Comparison of ENCODE assay signal across 8 mouse cellular contexts in the genomic region with DNA sequence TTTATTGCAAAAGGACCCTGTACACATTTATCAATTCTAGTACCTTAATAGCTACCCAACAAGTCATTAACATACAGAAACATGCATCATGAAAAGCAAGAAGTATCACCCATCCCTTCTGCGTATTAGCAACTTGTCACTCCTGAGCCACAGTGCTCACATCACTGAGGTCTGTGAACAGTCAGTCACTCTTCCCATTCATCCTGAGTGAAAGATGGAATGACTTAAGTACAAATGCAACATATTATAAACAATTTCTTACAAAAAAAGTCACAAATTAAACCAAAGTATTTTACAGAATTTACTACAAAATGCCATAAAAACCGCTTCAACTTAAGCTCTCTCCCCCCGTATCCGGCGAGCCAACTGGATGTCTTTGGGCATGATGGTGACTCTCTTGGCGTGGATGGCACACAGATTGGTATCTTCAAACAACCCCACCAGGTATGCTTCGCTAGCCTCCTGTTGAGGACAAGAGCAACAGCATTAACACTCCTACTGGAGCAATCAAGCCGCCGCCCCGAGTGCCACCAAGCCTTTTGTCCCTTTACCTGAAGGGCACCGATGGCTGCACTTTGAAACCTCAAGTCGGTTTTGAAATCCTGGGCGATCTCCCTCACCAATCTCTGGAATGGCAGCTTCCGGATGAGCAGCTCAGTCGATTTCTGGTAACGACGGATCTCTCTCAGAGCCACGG. TPM values are rescaled to one million over a fixed set of nuclear protein-coding genes. Genes with fewer than 3 reads are reported as not detected.
DNase-seq lines count a peak whose midpoint lies in the region; ATAC-seq and TF ChIP-seq lines count a peak whose summit lies in the region.
"Not testable (repeated sequence)": the region's sequence is repeated elsewhere in the genome, so short reads cannot be mapped to it uniquely, and the experiment has no call there.

No protein-coding gene starts in this region.

- H3K9ac ChIP-seq in embryonic facial prominence, embryonic 12.5 days: peak overlapping the region; percentile 100
- peak overlapping the region; percentile 100 for H3K9ac ChIP-seq in hindbrain, embryonic 15.5 days

- H3K27ac ChIP-seq in embryonic facial prominence, embryonic 12.5 days: peak overlapping the region; percentile 100
- peak overlapping the region; percentile 100 for H3K27ac ChIP-seq in gastrocnemius, adult 2 months
- H3K27ac ChIP-seq in hindbrain, embryonic 15.5 days (replicated peaks): peak overlapping the region; percentile 100
- peak overlapping the region; percentile 100 for H3K27ac ChIP-seq in left cerebral cortex, adult 2 months
- peak overlapping the region; percentile 88 for H3K27ac ChIP-seq in thymus, adult 2 months (ENCODE audit: control insufficient read depth, insufficient read depth, low read length)

- peaks cover 15% of the 10 kb centered on the region for H3K4me1 ChIP-seq in G1E (ENCODE audit: insufficient read depth, low read depth, low read length)
- not testable (repeated sequence) for H3K4me1 ChIP-seq in embryonic facial prominence, embryonic 12.5 days; lung, adult 2 months (ENCODE audit: control insufficient read depth, insufficient read depth, low read length); thymus, adult 2 months (replicated peaks; ENCODE audit: control insufficient read depth, insufficient read depth, low read length)
- peaks cover 26% of the 10 kb centered on the region for H3K4me1 ChIP-seq in hindbrain, embryonic 15.5 days (replicated peaks)

- peak overlapping the region; percentile 67 for H3K4me2 ChIP-seq in embryonic facial prominence, embryonic 12.5 days (replicated peaks)
- peak overlapping the region; percentile 83 for H3K4me2 ChIP-seq in hindbrain, embryonic 15.5 days
- H3K4me2 ChIP-seq in myocyte (ENCODE audit: low read depth): peak overlapping the region; percentile 76

- WGBS in embryonic facial prominence, embryonic 12.5 days: 5% methylated on average over 18 of the region's 18 CpGs
- WGBS in hindbrain, embryonic 15.5 days: 4% methylated on average over 18 of the region's 18 CpGs
- WGBS in lung, adult 2 months: under 1% methylated on average over 18 of the region's 18 CpGs
- 1% methylated on average over 18 of the region's 18 CpGs for WGBS in thymus, adult 2 months

- TF ChIP-seq POLR2A in lung, adult 2 months (IDR thresholded peaks at IDR 0.05; ENCODE audit: borderline replicate concordance, extremely low read depth, low read depth, low read length); myocyte (IDR thresholded peaks at IDR 0.05; ENCODE audit: insufficient read length, low read depth); thymus, adult 2 months (IDR thresholded peaks at IDR 0.05; ENCODE audit: control insufficient read depth, extremely low read depth, insufficient read depth, low read length, poor library complexity): not testable (repeated sequence)

- peaks cover 23% of the 10 kb centered on the region for H3K79me2 ChIP-seq in myocyte (ENCODE audit: control insufficient read depth, insufficient read depth)

- not testable (repeated sequence) for DNase-seq in G1E (ENCODE audit: low spot score); gastrocnemius, adult 2 months; left cerebral cortex, adult 2 months (ENCODE audit: extremely low spot score in 1 of 2, low spot score in 2 of 2); thymus, adult 2 months
- peak; percentile 33 for DNase-seq in lung, adult 2 months

- not testable (repeated sequence) for H3K27me3 ChIP-seq in G1E (ENCODE audit: insufficient read depth, low read length); embryonic facial prominence, embryonic 12.5 days; hindbrain, embryonic 15.5 days; myocyte (ENCODE audit: control insufficient read depth, insufficient read depth, insufficient read length); thymus, adult 2 months (ENCODE audit: control insufficient read depth, insufficient read depth, low read length)

- ATAC-seq in G1E (ENCODE audit: extremely low read depth, insufficient number of reproducible peaks, low FRiP score, poor library complexity, severe bottlenecking); embryonic facial prominence, embryonic 12.5 days (ENCODE audit: insufficient number of reproducible peaks, insufficient read depth, low FRiP score, low TSS enrichment); hindbrain, embryonic 15.5 days (ENCODE audit: low FRiP score, low read depth): not testable (repeated sequence)

- H3ac ChIP-seq in myocyte (ENCODE audit: control insufficient read depth, insufficient read length): peak overlapping the region; percentile 43

- intact Hi-C loops in gastrocnemius, adult 2 months (cut with DNase I): not testable (repeated sequence)
- intact Hi-C loops in left cerebral cortex, adult 2 months (cut with DNase I): loop anchor here (5.0 kb wide), 1 partner anchor 109 kb away; a partner anchor contains a TSS

- peak overlapping the region; percentile 91 for H3K4me3 ChIP-seq in G1E (ENCODE audit: low read depth, low read length)
- peak overlapping the region; percentile 95 for H3K4me3 ChIP-seq in embryonic facial prominence, embryonic 12.5 days
- H3K4me3 ChIP-seq in gastrocnemius, adult 2 months: peak overlapping the region; percentile 93
- H3K4me3 ChIP-seq in hindbrain, embryonic 15.5 days: peak overlapping the region; percentile 100
- peak overlapping the region; percentile 90 for H3K4me3 ChIP-seq in left cerebral cortex, adult 2 months
- peak overlapping the region; percentile 80 for H3K4me3 ChIP-seq in lung, adult 2 months (replicated peaks; ENCODE audit: extremely low read depth, low read depth, low read length)
- peak overlapping the region; percentile 95 for H3K4me3 ChIP-seq in myocyte
- H3K4me3 ChIP-seq in thymus, adult 2 months (ENCODE audit: control insufficient read depth, insufficient read depth, low read length): peak overlapping the region; percentile 78

- H3K9me3 ChIP-seq in G1E (replicated peaks); embryonic facial prominence, embryonic 12.5 days; hindbrain, embryonic 15.5 days: not testable (repeated sequence)

- H3K36me3 ChIP-seq in G1E (replicated peaks): peaks cover 27% of the 10 kb centered on the region
- peaks cover 17% of the 10 kb centered on the region for H3K36me3 ChIP-seq in embryonic facial prominence, embryonic 12.5 days
- peaks cover 19% of the 10 kb centered on the region for H3K36me3 ChIP-seq in hindbrain, embryonic 15.5 days
- peaks cover 19% of the 10 kb centered on the region for H3K36me3 ChIP-seq in myocyte (ENCODE audit: control insufficient read depth, insufficient read depth)
- peaks cover 20% of the 10 kb centered on the region for H3K36me3 ChIP-seq in thymus, adult 2 months (ENCODE audit: control insufficient read depth, insufficient read depth, low read length)

- not testable (repeated sequence) for TF ChIP-seq CTCF in G1E (IDR thresholded peaks at IDR 0.05; ENCODE audit: low read depth, low read length); gastrocnemius, adult 2 months (IDR thresholded peaks at IDR 0.05); left cerebral cortex, adult 2 months (IDR thresholded peaks at IDR 0.05); lung, adult 2 months (IDR thresholded peaks at IDR 0.05; ENCODE audit: insufficient read depth, low read length); thymus, adult 2 months (IDR thresholded peaks at IDR 0.05; ENCODE audit: borderline replicate concordance, control insufficient read depth, extremely low read depth, insufficient read depth, low read length, poor library complexity)

RNA-seq across cellular contexts. Expression of a gene that starts 4.5 kb away (rescaled TPM):
- total RNA-seq in G1E (2014; fragmentation: Nextera tagmentation): 692 and 699 TPM in 2 replicates
- 721 and 745 TPM in 2 replicates for total RNA-seq in G1E (2017)
- polyA plus RNA-seq in G1E (2012): 230 and 336 TPM in 2 replicates
- 2,246 and 2,293 TPM in 2 replicates for polyA plus RNA-seq in embryonic facial prominence, embryonic 12.5 days (2016; fragmentation: Nextera tagmentation; extraction: Ambion mirVana)
- total RNA-seq in gastrocnemius, adult 2 months (2021): 10 to 100 TPM; 55.9 to 58.7 TPM
- 1,686 and 1,716 TPM in 2 replicates for polyA plus RNA-seq in hindbrain, embryonic 15.5 days (2015; fragmentation: Nextera tagmentation; extraction: Ambion mirVana)
- 100 to 1,000 TPM; 247 to 254 TPM for total RNA-seq in left cerebral cortex, adult 2 months (2021)
- polyA plus RNA-seq in lung, adult 2 months (2012; rRNA removed): 223 and 243 TPM in 2 replicates
- polyA plus RNA-seq in myocyte (2012; fragmentation: generic; extraction: Trizol): 502 TPM
- 484 and 567 TPM in 2 replicates for polyA plus RNA-seq in thymus, adult 2 months (2012; rRNA removed)

RNA-seq across cellular contexts. Expression of a gene that starts 6.9 kb away (rescaled TPM):
- total RNA-seq in G1E (2014; fragmentation: Nextera tagmentation): 50.1 and 58.1 TPM in 2 replicates
- total RNA-seq in G1E (2017): 17.2 and 19.8 TPM in 2 replicates
- 65.2 and 80.7 TPM in 2 replicates for polyA plus RNA-seq in G1E (2012)
- polyA plus RNA-seq in embryonic facial prominence, embryonic 12.5 days (2016; fragmentation: Nextera tagmentation; extraction: Ambion mirVana): 43.6 and 44.1 TPM in 2 replicates
- total RNA-seq in gastrocnemius, adult 2 months (2021): 1 to 10 TPM; 7.0 to 7.4 TPM
- polyA plus RNA-seq in hindbrain, embryonic 15.5 days (2015; fragmentation: Nextera tagmentation; extraction: Ambion mirVana): 32.1 and 37.0 TPM in 2 replicates
- total RNA-seq in left cerebral cortex, adult 2 months (2021): 10 to 100 TPM; 22.7 to 24.6 TPM
- 48.6 and 54.0 TPM in 2 replicates for polyA plus RNA-seq in lung, adult 2 months (2012; rRNA removed)
- 15.3 TPM for polyA plus RNA-seq in myocyte (2012; fragmentation: generic; extraction: Trizol)
- 121 and 123 TPM in 2 replicates for polyA plus RNA-seq in thymus, adult 2 months (2012; rRNA removed)

RNA-seq across cellular contexts. Expression of a gene that starts 10.7 kb away (rescaled TPM):
- total RNA-seq in G1E (2014; fragmentation: Nextera tagmentation): 15.4 and 22.0 TPM in 2 replicates
- total RNA-seq in G1E (2017): 54.5 and 69.9 TPM in 2 replicates
- polyA plus RNA-seq in G1E (2012): 148 and 177 TPM in 2 replicates
- 165 and 169 TPM in 2 replicates for polyA plus RNA-seq in embryonic facial prominence, embryonic 12.5 days (2016; fragmentation: Nextera tagmentation; extraction: Ambion mirVana)
- 1 to 10 TPM; 3.0 to 3.8 TPM for total RNA-seq in gastrocnemius, adult 2 months (2021)
- polyA plus RNA-seq in hindbrain, embryonic 15.5 days (2015; fragmentation: Nextera tagmentation; extraction: Ambion mirVana): 62.5 and 70.9 TPM in 2 replicates
- 10 to 100 TPM; 13.3 to 13.9 TPM for total RNA-seq in left cerebral cortex, adult 2 months (2021)
- polyA plus RNA-seq in lung, adult 2 months (2012; rRNA removed): 49.5 and 57.1 TPM in 2 replicates
- polyA plus RNA-seq in myocyte (2012; fragmentation: generic; extraction: Trizol): 172 TPM
- polyA plus RNA-seq in thymus, adult 2 months (2012; rRNA removed): 110 and 133 TPM in 2 replicates

RNA-seq across cellular contexts. Expression of a gene that starts 48.7 kb away (rescaled TPM):
- total RNA-seq in G1E (2014; fragmentation: Nextera tagmentation) (not detected in 2 replicates), G1E (2017) (0.05 and 0.06 TPM in 2 replicates)
- polyA plus RNA-seq in G1E (2012) (0.13 and 0.17 TPM in 2 replicates), myocyte (2012; fragmentation: generic; extraction: Trizol) (1.2 TPM)
- 4.1 and 4.2 TPM in 2 replicates for polyA plus RNA-seq in embryonic facial prominence, embryonic 12.5 days (2016; fragmentation: Nextera tagmentation; extraction: Ambion mirVana)
- total RNA-seq in gastrocnemius, adult 2 months (2021): 1 to 10 TPM; 4.2 to 4.5 TPM
- polyA plus RNA-seq in hindbrain, embryonic 15.5 days (2015; fragmentation: Nextera tagmentation; extraction: Ambion mirVana): 1.7 and 1.9 TPM in 2 replicates
- total RNA-seq in left cerebral cortex, adult 2 months (2021): 1 to 10 TPM; 5.1 to 5.7 TPM
- 11.0 and 14.7 TPM in 2 replicates for polyA plus RNA-seq in lung, adult 2 months (2012; rRNA removed)
- 19.8 and 20.8 TPM in 2 replicates for polyA plus RNA-seq in thymus, adult 2 months (2012; rRNA removed)

RNA-seq across cellular contexts. Expression of a gene that starts 54.5 kb away (rescaled TPM):
- total RNA-seq in G1E (2014; fragmentation: Nextera tagmentation): 26.1 and 31.4 TPM in 2 replicates
- total RNA-seq in G1E (2017): 63.5 and 81.7 TPM in 2 replicates
- 126 and 144 TPM in 2 replicates for polyA plus RNA-seq in G1E (2012)
- 1.3 and 1.8 TPM in 2 replicates for polyA plus RNA-seq in embryonic facial prominence, embryonic 12.5 days (2016; fragmentation: Nextera tagmentation; extraction: Ambion mirVana)
- total RNA-seq in gastrocnemius, adult 2 months (2021): under 1 TPM; 0.13 to 0.50 TPM
- polyA plus RNA-seq in hindbrain, embryonic 15.5 days (2015; fragmentation: Nextera tagmentation; extraction: Ambion mirVana): 1.0 and 1.6 TPM in 2 replicates
- 1 to 10 TPM; 1.5 to 2.0 TPM for total RNA-seq in left cerebral cortex, adult 2 months (2021)
- 51.6 and 56.4 TPM in 2 replicates for polyA plus RNA-seq in lung, adult 2 months (2012; rRNA removed)
- polyA plus RNA-seq in myocyte (2012; fragmentation: generic; extraction: Trizol): 9.1 TPM
- polyA plus RNA-seq in thymus, adult 2 months (2012; rRNA removed): 95.3 and 98.6 TPM in 2 replicates
